Mouse (Mus musculus): ENCODE measurements around the gene Hmgn2.

GRCm38 (mm10) chr4:133946736-133947135, 21.7 kb downstream of the Hmgn2 start:
- TF ChIP-seq CTCF (IDR thresholded peaks at IDR 0.05; ENCODE audit: borderline replicate concordance, control insufficient read depth, extremely low read depth, insufficient read depth, low read length, poor library complexity): no peak
- no peak for TF ChIP-seq POLR2A (IDR thresholded peaks at IDR 0.05; ENCODE audit: control insufficient read depth, extremely low read depth, insufficient read depth, low read length, poor library complexity)
